Mouse (Mus musculus) testis, adult 2 months (tissue): ENCODE measurements at regions not wholly inside any gene's neighbourhood (a gene's known extent, or its start where the extent isn't known, plus 50 kb on each side); places are given as distances from the start of the nearest gene placed in this dataset.

Experiments used
- H3K27ac ChIP-seq: fragments of 200-500 bp; 2 replicates; pipeline ENCODE4 v1.5.1; 2012; ENCODE audit warnings: low read depth, low read length; ENCODE audit not compliant: control insufficient read depth, insufficient read depth
- H3K27me3 ChIP-seq: fragments of 200-500 bp; 2 replicates; pipeline ENCODE4 v1.6.1; 2012; ENCODE audit warnings: mild to moderate bottlenecking, low read length, moderate library complexity; ENCODE audit not compliant: control insufficient read depth, insufficient read depth
- H3K36me3 ChIP-seq: fragments of 200-500 bp; 2 replicates; pipeline ENCODE4 v1.6.1; 2012; ENCODE audit warnings: mild to moderate bottlenecking, low read length; ENCODE audit not compliant: control insufficient read depth, insufficient read depth
- H3K4me1 ChIP-seq: fragments of 200-500 bp; 2 replicates; pipeline ENCODE4 v1.6.1; 2012; ENCODE audit warnings: low read length; ENCODE audit not compliant: control insufficient read depth, insufficient read depth
- H3K4me3 ChIP-seq: fragments of 200-500 bp; 2 replicates; pipeline ENCODE4 v1.5.1; 2012; ENCODE audit warnings: low read depth, mild to moderate bottlenecking, low read length, moderate library complexity, mixed read lengths; ENCODE audit not compliant: control insufficient read depth
- CTCF ChIP-seq: fragments of 200-500 bp; IDR thresholded peaks from 2 replicates; pipeline ENCODE4 v1.5.1; 2012; ENCODE audit warnings: low read depth, mild to moderate bottlenecking, inconsistent platforms, low read length, moderate library complexity; ENCODE audit not compliant: control insufficient read depth, insufficient read depth, insufficient replicate concordance
- POLR2A ChIP-seq: fragments of 200-500 bp; IDR thresholded peaks from 2 replicates; pipeline ENCODE4 v1.6.1; 2012; ENCODE audit warnings: low read depth, mild to moderate bottlenecking, inconsistent platforms, low read length, moderate library complexity; ENCODE audit not compliant: control insufficient read depth

DNA sequence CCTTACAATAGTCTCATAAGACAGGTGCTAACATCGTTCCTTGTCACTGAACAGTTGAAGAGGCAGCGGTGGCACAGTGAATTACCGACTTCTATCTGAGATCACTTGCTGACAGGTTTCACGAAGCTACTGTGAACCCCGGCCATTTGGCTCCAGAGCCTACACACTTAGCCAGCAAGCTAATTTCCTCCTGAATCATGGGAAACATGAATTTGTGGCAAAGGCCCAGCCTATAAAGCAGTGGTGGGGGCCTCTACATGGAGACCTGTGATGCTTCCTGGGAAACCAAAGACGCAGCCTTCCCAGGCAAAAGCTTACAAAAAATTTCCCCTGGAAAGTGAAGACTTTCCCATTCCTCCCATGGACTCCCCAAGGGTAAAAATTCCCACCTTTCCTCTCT is 66.3 kb upstream of the Plcl2 start:
- no peak for TF ChIP-seq CTCF
- H3K27me3 ChIP-seq = no peaks in the 10 kb centered on the region
- H3K27ac ChIP-seq = no peak overlapping the region
- no peaks in the 10 kb centered on the region for H3K4me1 ChIP-seq
- no peak overlapping the region for H3K4me3 ChIP-seq
- H3K36me3 ChIP-seq = no peaks in the 10 kb centered on the region

DNA sequence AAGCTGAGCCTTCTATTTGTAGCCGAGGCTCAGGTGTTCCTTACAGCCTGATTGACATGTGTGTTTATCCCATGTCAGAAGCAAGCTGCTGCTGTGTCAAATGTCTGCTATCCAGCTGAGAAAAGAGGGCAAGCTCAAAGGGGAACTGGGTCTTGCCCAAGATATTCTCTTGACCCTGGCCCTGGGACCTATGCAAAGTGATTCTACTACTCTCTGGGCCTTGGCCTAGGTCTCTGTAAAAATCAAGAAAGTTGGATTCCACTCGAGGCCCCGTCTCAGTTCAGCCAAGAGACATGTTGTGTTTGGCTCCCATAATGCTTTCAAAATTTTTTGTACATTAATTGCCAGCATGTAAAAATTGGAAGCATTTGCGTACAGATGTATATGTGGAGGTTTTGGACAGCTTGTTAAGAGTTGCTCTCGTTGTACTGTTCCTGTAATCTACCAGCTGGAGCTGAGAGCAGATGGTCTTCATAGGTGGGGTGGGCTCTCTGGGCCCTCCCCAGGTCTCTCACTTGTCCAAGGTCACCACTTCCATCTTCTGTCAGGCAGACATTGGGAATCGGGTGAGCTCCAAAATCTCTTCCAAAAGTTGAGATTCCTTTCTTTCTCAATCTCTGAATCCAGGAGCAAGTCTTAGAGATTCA is 65.7 kb upstream of the Plcl2 start:
- TF ChIP-seq CTCF (no peak), POLR2A (no peak)
- Histone ChIP-seq H3K27ac (no peak overlapping the region), H3K4me3 (no peak overlapping the region), H3K36me3 (no peaks in the 10 kb centered on the region), H3K27me3 (no peaks in the 10 kb centered on the region), H3K4me1 (no peaks in the 10 kb centered on the region)

DNA sequence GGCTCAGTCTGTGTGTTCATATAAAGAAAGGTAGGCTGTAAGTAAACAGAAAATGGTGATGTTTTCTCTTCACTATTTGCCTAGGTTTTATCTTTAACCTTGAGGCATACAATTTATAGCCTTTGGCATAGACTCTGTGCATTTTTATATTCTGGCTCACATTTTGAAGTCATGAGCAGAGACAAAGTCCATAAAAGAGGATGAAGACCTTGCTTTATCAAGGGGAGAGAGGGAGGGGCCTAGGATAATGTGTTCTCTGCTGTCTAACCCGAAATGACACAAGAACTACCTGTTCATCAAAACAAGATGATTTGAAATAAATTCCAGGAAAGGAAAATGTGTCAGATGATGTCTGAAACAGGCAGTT is 65.2 kb upstream of the Plcl2 start:
- Histone ChIP-seq H3K27ac (no peak overlapping the region), H3K4me1 (no peaks in the 10 kb centered on the region), H3K36me3 (no peaks in the 10 kb centered on the region), H3K27me3 (no peaks in the 10 kb centered on the region), H3K4me3 (no peak overlapping the region)
- TF ChIP-seq POLR2A (no peak), CTCF (no peak)

DNA sequence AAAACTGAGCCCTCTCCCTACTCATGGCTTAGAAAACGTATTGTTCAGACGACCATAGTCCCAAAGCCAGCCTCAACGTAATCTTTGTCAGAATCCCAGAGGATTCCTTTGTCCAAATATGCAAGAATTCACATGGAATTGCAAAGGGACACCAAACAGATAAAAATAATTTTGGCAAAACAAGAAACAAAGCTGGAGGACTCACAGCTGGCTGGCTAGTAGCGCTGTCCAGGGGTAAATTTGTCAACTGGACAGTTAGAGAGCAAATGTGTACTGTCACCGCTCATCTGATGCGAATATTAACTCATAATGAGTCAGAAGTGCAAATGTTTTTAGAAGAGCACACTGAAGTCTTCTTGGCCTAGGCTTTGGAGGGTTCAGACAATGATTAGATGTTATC is 60.5 kb upstream of the Plcl2 start:
- Histone ChIP-seq H3K4me1 (no peaks in the 10 kb centered on the region), H3K27ac (no peak overlapping the region), H3K4me3 (no peak overlapping the region), H3K27me3 (no peaks in the 10 kb centered on the region), H3K36me3 (no peaks in the 10 kb centered on the region)
- TF ChIP-seq CTCF (no peak), POLR2A (no peak)

DNA sequence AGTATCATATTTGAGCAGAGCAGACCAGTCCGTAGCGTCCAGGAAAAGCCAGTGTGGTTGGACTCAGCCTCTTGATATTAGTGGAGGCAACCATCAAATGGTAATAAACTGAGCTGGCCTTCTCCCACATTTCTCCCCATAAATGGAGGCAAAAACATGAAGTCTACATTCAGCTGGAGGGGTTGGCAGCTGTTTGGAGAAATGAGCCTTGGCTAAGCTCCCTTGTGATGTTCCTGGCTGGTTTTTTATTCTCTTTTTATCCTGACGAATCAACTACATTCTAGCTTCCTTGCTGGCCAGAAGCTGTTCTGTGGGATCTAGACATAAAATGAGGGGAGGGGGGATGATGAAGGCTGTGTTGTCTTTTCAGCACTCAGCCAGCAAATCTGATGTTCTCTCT is 57.6 kb upstream of the Plcl2 start:
- Histone ChIP-seq H3K4me1 (no peaks in the 10 kb centered on the region), H3K27ac (no peak overlapping the region), H3K4me3 (no peak overlapping the region), H3K36me3 (no peaks in the 10 kb centered on the region), H3K27me3 (no peaks in the 10 kb centered on the region)
- no peak for TF ChIP-seq CTCF
- no peak for TF ChIP-seq POLR2A

DNA sequence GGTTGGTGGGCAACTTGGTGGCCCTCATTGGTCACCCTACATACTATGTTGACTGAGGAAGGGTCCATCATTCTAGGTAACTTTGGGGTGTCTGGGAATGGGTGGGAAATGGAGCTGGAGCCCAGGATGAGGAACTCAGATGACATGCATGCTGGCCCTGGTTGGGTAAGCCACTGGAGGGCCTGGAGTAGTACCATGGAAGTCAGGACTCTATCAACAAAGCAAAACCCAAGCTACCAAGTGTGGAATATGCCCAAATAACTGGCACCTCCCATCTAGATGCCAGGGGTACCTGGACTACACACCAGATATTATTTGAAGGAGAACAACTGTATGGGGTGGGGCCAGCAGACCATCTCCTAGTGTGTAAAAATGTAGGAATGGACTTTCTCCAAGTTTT is 55.7 kb upstream of the Plcl2 start:
- no peaks in the 10 kb centered on the region for H3K4me1 ChIP-seq
- no peaks in the 10 kb centered on the region for H3K27me3 ChIP-seq
- H3K36me3 ChIP-seq = no peaks in the 10 kb centered on the region
- TF ChIP-seq POLR2A = no peak
- TF ChIP-seq CTCF = no peak
- H3K4me3 ChIP-seq = no peak overlapping the region
- no peak overlapping the region for H3K27ac ChIP-seq

DNA sequence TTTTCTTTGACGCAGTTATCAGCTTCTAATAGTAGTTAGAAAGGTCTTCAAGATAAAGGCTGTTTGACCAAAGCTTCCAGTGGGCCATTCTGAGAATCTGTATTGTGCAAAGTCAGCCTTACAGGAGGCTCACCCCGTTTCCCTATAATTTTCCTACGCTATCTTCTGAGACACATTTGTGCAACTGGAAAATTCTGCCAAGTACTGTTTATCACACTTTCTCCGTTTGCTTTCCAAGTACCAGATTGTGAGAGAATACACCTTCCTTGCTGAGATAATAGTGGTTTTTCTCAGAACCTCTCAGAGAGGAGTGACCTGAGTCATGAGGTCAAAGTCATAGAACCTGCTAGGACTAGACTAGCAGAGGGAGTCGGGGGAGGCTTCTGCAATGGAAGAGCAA is 55.2 kb upstream of the Plcl2 start:
- Histone ChIP-seq H3K27ac (no peak overlapping the region), H3K27me3 (no peaks in the 10 kb centered on the region), H3K36me3 (no peaks in the 10 kb centered on the region), H3K4me1 (no peaks in the 10 kb centered on the region), H3K4me3 (no peak overlapping the region)
- TF ChIP-seq CTCF = no peak
- TF ChIP-seq POLR2A = no peak

DNA sequence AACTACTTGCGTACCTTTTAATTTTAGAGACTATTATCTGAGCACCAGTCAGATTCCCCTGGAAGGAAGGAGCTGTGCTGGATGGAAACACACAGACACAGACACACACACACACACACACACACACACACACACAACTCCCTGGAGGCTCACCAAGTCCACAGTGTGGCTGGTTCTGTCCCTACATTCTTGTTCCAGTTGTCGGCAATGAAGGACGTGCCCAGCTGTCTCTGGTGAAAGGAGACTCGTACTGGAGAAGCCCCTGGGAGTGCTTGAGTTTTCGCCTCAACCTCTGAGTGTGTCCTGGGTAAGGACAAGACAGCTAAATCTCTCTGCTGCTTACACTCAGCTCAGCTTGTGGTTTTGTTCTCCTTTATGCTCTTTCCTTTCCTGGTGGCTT is 54.3 kb upstream of the Plcl2 start:
- no peak overlapping the region for H3K4me3 ChIP-seq
- H3K27ac ChIP-seq = no peak overlapping the region
- H3K4me1 ChIP-seq = no peaks in the 10 kb centered on the region
- no peaks in the 10 kb centered on the region for H3K36me3 ChIP-seq
- no peaks in the 10 kb centered on the region for H3K27me3 ChIP-seq
- TF ChIP-seq CTCF (no peak), POLR2A (no peak)
